Mouse (Mus musculus) urinary bladder, postnatal 10 days (tissue): ENCODE data around the gene Nmi.
A peak's percentile ranks its signal among the peaks of the same experiment; 100 is the strongest.

Experiments used
- DNase-seq: peaks from one replicate; pipeline ENCODE4 v3.0.0; 2022; ENCODE audit warnings: low spot score

The Nmi gene

DNA sequence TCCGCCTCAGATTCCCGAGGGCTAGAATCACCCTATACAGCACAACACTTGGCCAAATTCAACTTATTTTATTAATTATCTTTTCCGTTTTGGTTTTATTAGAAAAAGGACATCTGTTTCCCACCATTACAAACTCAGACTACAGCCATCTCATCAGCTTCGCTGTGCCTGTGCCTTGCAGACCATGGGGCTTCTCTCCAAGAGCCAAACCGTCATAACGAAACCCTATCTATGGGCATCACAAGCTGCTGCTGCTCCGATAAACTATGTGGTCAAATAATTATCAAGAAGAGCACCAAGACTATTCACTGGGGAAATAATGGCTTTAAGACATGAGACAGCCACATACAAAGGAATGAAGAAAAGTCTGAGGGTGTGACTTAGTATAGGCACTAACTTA lies 31.5 kb downstream of the Nmi start:
- DNase-seq, result no peak

GRCm38 (mm10) chr2:51938750-51939149 lies 34.5 kb downstream of the Nmi start:
- DNase-seq, result no peak

DNA sequence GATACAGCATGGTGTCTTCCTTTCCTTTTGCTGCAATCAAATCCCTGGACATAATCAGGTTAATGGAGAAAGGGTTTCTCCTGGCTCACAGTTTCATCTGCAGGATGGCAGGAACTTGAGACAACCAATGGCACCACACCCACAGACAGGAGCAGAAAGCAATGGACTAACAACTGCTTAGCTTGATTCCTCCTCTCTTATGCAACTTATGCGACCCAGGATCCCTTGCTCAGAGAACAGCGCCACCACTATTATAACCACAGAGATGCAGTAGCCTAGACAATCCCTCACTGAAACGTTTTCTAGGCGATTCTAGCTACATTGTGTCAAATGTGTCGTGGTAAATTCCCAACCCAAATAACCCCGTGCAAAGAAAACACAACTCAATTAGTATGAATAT lies 36.3 kb downstream of the Nmi start:
- DNase-seq, result no peak

GRCm38 (mm10) chr2:51936585-51936984 lies 36.7 kb downstream of the Nmi start:
- no peak for DNase-seq

DNA sequence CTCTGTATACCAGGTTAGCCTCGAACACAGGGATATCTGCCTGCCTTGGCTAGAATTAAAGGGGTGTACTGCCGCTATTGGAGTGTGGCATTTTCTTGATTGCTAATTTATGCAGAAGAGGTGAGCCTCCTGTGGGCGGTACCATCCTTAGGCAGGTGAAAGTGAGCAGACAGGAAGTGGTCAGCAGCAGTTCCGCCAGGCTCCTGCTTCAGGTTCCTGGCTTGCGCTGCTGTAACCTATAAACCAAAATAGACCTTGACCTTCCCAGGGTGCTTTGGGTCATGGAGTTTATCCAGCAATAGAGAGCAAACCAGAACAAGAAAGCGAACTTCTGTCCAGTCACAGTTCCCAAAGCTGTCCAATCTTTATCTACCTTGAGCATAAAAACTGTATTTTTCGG lies 37.4 kb downstream of the Nmi start:
- DNase-seq, result no peak

DNA sequence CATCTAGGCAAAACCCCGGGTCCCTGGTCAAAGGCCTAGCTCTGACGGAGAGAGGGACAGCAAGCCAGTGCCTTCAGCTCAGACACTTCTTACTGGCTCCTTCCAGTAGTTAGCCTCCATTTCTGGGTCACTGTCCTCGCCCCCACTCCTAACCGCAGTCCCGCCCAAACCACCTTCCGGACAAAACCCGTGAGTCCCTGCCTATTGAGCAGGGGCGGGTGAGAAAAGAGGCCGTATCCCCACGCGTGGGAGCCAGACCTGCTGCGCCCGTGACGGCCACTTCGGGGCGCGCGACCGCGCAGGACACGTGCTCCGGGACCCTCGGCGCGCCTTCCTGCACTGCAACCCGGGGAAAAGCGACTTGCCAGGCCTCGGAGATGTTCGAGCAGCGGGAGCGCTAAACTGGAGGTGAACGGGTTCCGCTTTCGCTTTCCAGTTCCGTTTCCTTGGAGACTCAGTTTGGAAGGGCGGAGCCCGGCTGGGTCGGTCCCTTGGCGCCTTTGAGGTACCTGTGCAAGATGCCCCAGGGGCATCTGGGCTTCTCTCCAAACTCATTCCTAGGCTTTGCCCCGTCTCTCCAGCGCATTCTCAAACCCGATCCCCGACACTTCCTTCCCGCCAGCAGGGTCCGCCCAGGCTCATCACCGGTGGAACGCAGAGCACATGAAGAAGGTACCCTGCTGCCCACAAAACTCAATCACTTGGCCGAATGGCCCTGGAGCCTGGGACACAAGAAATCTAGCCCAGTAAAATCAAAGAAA lies 38.5 kb downstream of the Nmi start, which contains the start of gene Rbm43:
Gene Rbm43, minus strand, starts transcription at position 590 of the 761 bp plus-strand sequence.
- peak; percentile 26 for DNase-seq

GRCm38 (mm10) chr2:51933341-51934134 lies 39.8 kb downstream of the Nmi start:
- no peak for DNase-seq

DNA sequence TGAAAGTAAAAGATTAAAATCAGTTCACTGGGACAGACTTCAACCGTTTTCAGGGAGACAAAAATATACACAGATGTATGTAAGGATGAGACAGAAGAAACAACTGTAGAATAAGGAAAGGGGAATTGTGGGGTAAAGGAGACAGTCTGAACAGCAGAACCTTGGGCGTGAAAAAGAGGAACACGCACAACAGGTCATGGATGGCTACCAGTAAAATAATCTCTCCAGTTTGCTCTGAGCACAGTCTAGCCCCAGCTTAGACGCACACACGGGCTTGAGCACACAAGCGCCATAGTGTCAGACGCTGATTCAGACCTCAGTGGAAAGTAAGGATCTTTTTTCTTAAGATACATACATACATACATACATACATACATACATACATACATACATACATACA lies 42.1 kb downstream of the Nmi start:
- no peak for DNase-seq

GRCm38 (mm10) chr2:51914944-51915680 lies 58.2 kb downstream of the Nmi start:
- no peak for DNase-seq

- DNase-seq, result no peak
Measured at GRCm38 (mm10) chr2:51914532-51914931, 58.8 kb downstream of the Nmi start.

DNA sequence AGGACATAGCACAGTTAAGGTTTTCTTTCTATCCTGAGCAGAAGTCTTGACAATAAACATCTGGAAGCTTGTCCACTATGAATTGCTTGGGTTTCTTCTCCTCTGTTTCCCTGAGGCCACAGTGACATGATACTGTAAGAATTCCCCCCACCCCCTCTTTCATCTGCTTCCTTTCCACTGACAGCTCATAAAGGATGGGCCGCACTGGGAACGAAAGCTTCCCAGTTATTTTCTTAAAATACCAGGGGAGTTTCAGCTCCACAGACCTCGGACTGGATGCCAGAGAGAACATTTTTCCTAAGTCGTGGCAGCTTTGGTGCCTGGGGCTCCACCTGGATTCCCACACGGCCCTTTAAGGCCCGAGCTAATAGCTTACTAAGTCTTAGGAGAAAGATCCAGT lies 60.6 kb downstream of the Nmi start:
- DNase-seq, result no peak

DNA sequence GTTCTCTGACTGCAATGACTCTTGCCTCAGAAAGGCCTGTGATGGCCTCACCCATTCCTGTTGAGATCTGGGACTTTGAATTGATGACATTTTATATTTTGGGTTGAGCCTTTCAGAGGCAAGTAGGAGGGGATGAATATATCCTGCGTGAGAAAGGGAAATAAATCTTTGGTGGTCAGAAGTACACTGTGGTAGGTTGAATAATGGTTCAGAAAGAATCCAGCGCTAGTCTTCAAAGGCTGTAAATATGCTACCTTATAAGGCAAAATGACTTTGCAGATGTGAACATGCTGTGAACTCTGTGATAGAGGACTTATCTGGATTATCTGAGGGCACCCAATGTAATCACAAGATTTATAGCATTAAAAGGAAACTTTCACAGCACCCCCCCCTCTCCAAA lies 61.4 kb downstream of the Nmi start:
- no peak for DNase-seq

GRCm38 (mm10) chr2:51907538-51908110 lies 65.7 kb downstream of the Nmi start:
- DNase-seq, result no peak

- DNase-seq, result no peak
Measured at GRCm38 (mm10) chr2:51905637-51906036, 67.7 kb downstream of the Nmi start.
